In genomic region chr16:37945031-37945796, GRCm38 (mm10) we compare ENCODE assay signal across 10 mouse cellular contexts. TPM values are rescaled to one million over a fixed set of nuclear protein-coding genes. Genes with fewer than 3 reads are reported as not detected.
DNase-seq lines count a peak whose midpoint lies in the region; ATAC-seq lines count a peak whose summit lies in the region.
"Had no signal": no experiment of that assay in that cellular context is flagged by ENCODE, and none has a peak within 500 bp of the region (broad histone marks: within the 10 kb centered on the region; RNA-seq: fewer than 3 reads in every experiment).

No protein-coding gene starts in this region.

- peak overlapping the region; percentile 23; the same call in 1 of the 2 replicates for H3K27ac ChIP-seq in hindbrain, embryonic 14.5 days
- no peak overlapping the region for H3K27ac ChIP-seq in hindbrain, embryonic 16.5 days (ENCODE audit: low read depth, low read length)

- H3K4me1 ChIP-seq in hindbrain, embryonic 14.5 days (replicated peaks; ENCODE audit: control insufficient read depth, insufficient read depth, low read length): no peaks in the 10 kb centered on the region; the same call in none of the 2 replicates
- H3K4me1 ChIP-seq in hindbrain, embryonic 16.5 days (ENCODE audit: control insufficient read depth, insufficient read depth, low read depth, low read length): no peaks in the 10 kb centered on the region

- no peak overlapping the region for H3K9ac ChIP-seq in hindbrain, embryonic 14.5 days
- H3K9ac ChIP-seq in hindbrain, embryonic 16.5 days (ENCODE audit: low read depth, low read length): no peak overlapping the region

- H3K4me3 ChIP-seq in hindbrain, embryonic 14.5 days (replicated peaks; ENCODE audit: low read length): no peak overlapping the region
- no peak overlapping the region for H3K4me3 ChIP-seq in hindbrain, embryonic 16.5 days (ENCODE audit: low read length)
- H3K4me3 ChIP-seq: erythroblast, embryonic 14.5 days had no signal

- ATAC-seq in hindbrain, embryonic 14.5 days (ENCODE audit: low FRiP score): no peak
- no peak for ATAC-seq in hindbrain, embryonic 16.5 days
- no peak for ATAC-seq in megakaryocyte, adult 5-6 weeks (ENCODE audit: poor library complexity, severe bottlenecking)

- H3K4me2 ChIP-seq in hindbrain, embryonic 14.5 days (replicated peaks): no peak overlapping the region
- H3K4me2 ChIP-seq in hindbrain, embryonic 16.5 days (ENCODE audit: low read length): no peak overlapping the region

- H3K9me3 ChIP-seq in hindbrain, embryonic 14.5 days (ENCODE audit: control insufficient read depth, low read length): no peaks in the 10 kb centered on the region
- H3K9me3 ChIP-seq in hindbrain, embryonic 16.5 days (ENCODE audit: control insufficient read depth, low read length): no peaks in the 10 kb centered on the region

- peak; percentile 60 for DNase-seq in hindbrain, embryonic 14.5 days (ENCODE audit: low spot score)
- DNase-seq in right cerebral cortex, postnatal 14 days: peak; percentile 38
- DNase-seq in right cerebral cortex, postnatal 36 days (ENCODE audit: low spot score in 2 of 2): no peak
- peak; percentile 76 for DNase-seq in layer of hippocampus, adult 9-11 months
- no peak for DNase-seq in testis, postnatal 14 days (ENCODE audit: low spot score)
- DNase-seq: lung, adult 2 months had no signal

- no peaks in the 10 kb centered on the region for H3K36me3 ChIP-seq in hindbrain, embryonic 14.5 days (replicated peaks; ENCODE audit: control insufficient read depth, insufficient read depth)
- H3K36me3 ChIP-seq in hindbrain, embryonic 16.5 days (ENCODE audit: control insufficient read depth, insufficient read depth, low read length): no peaks in the 10 kb centered on the region

- no peaks in the 10 kb centered on the region for H3K27me3 ChIP-seq in hindbrain, embryonic 14.5 days (ENCODE audit: control insufficient read depth, insufficient read depth, low read length)
- no peaks in the 10 kb centered on the region for H3K27me3 ChIP-seq in hindbrain, embryonic 16.5 days (replicated peaks; ENCODE audit: control insufficient read depth, insufficient read depth, low read length)

- 48% methylated on average over 8 of the region's 8 CpGs for whole genome bisulfite sequencing in hindbrain, embryonic 14.5 days
- 49% methylated on average over 8 of the region's 8 CpGs for WGBS in hindbrain, embryonic 16.5 days

RNA-seq across cellular contexts. Expression of gene Gpr156, which starts 28.9 kb away (rescaled TPM):
- polyA plus RNA-seq in hindbrain, embryonic 14.5 days (2014; fragmentation: Nextera tagmentation; extraction: Ambion mirVana): 3.5 and 3.9 TPM in 2 replicates
- polyA plus RNA-seq in hindbrain, embryonic 16.5 days (2015; fragmentation: Nextera tagmentation; extraction: Ambion mirVana): 3.2 and 3.9 TPM in 2 replicates
- total RNA-seq in megakaryocyte, adult 5-6 weeks (2015): not detected in 2 replicates
- total RNA-seq in megakaryocyte, adult 5-6 weeks (2017): not detected in 2 replicates
- total RNA-seq: common myeloid progenitor, adult 5-6 weeks had no signal
- polyA plus RNA-seq: erythroblast, embryonic 14.5 days had no signal

Comparison
In these comparisons a context has a peak if more than half of its experiments do, and no peak if none do; other contexts are left out.
1. DNase-seq: peak in hindbrain, embryonic 14.5 days (single experiment), right cerebral cortex, postnatal 14 days (single experiment) and layer of hippocampus, adult 9-11 months (single experiment); none in right cerebral cortex, postnatal 36 days (0 of 2) and testis, postnatal 14 days (single experiment).